Mouse (Mus musculus) MEL (cell line): ENCODE data around the gene Cisd3. TPM values are rescaled to one million over a fixed set of nuclear protein-coding genes. Genes with fewer than 3 reads are reported as not detected.

Experiments
- DNase-seq: peaks from one replicate; pipeline ENCODE4 v3.0.0; 2011; ENCODE audit warnings: low read depth, low spot score
- H3K27ac ChIP-seq: 2 replicates; pipeline ENCODE4 v1.5.1; 2012; ENCODE audit warnings: low read depth, mild to moderate bottlenecking, control low read depth, low read length, moderate library complexity; ENCODE audit not compliant: control insufficient read depth
- H3K27me3 ChIP-seq, 2 experiments: fragments of 150-350 bp in 1 of 2; sonication (generic) in 1 of 2; 2 replicates each; pipeline ENCODE4 v1.6.1; 2012; ENCODE audit warnings: low read length in 2 of 2, mild to moderate bottlenecking in 2 of 2, improper control_type of control experiment in 1 of 2, moderate library complexity in 1 of 2; ENCODE audit not compliant: insufficient read depth in 2 of 2, control insufficient read depth in 1 of 2
- H3K36me3 ChIP-seq, 2 experiments: 2 replicates each; pipeline ENCODE4 v1.6.1; 2012 to 2014; ENCODE audit warnings: low read length in 2 of 2, improper control_type of control experiment in 1 of 2, inconsistent platforms in 1 of 2, mild to moderate bottlenecking in 1 of 2; ENCODE audit not compliant: insufficient read depth in 2 of 2, control insufficient read depth in 1 of 2
- H3K4me1 ChIP-seq, 2 experiments: fragments of 150-350 bp in 1 of 2; sonication (generic) in 1 of 2; 2 replicates each; pipeline ENCODE4 v1.6.1; 2012; ENCODE audit warnings: low read length in 2 of 2, improper control_type of control experiment in 1 of 2, mild to moderate bottlenecking in 1 of 2; ENCODE audit not compliant: insufficient read depth in 2 of 2, control insufficient read depth in 1 of 2
- H3K4me3 ChIP-seq, 2 experiments: fragments of 150-350 bp in 1 of 2; sonication (generic) in 1 of 2; 2 replicates each; pipeline ENCODE4 v1.5.1; 2012; ENCODE audit warnings: low read depth in 2 of 2, low read length in 2 of 2, mild to moderate bottlenecking in 2 of 2, moderate library complexity in 2 of 2, control low read depth in 1 of 2, improper control_type of control experiment in 1 of 2; ENCODE audit not compliant: control insufficient read depth in 1 of 2, insufficient read depth in 1 of 2
- H3K79me2 ChIP-seq: 2 replicates; pipeline ENCODE4 v1.6.1; 2012; ENCODE audit warnings: mild to moderate bottlenecking, low read length, moderate library complexity; ENCODE audit not compliant: control insufficient read depth, poor library complexity, insufficient read depth
- H3K9ac ChIP-seq: 2 replicates; pipeline ENCODE4 v1.6.1; 2012; ENCODE audit warnings: low read depth, mild to moderate bottlenecking, control low read depth, low read length, moderate library complexity; ENCODE audit not compliant: control insufficient read depth, poor library complexity, severe bottlenecking
- H3K9me3 ChIP-seq: fragments of 150-350 bp; sonication (generic); replicated peaks from 2 replicates; pipeline ENCODE4 v1.6.1; 2012; ENCODE audit warnings: mild to moderate bottlenecking, low read length, improper control_type of control experiment, moderate library complexity; ENCODE audit not compliant: insufficient read depth
- CHD1 ChIP-seq: IDR thresholded peaks from 2 replicates; pipeline ENCODE4 v1.6.1; 2012; ENCODE audit warnings: low read depth, mild to moderate bottlenecking, inconsistent platforms, low read length, improper control_type of control experiment
- CHD2 ChIP-seq: IDR thresholded peaks from 2 replicates; pipeline ENCODE4 v1.6.1; 2011; ENCODE audit warnings: low read length, improper control_type of control experiment
- CTCF ChIP-seq, 3 experiments: IDR thresholded peaks in 2 of 3; conservative IDR thresholded peaks in 1 of 3; 2 replicates each; pipeline ENCODE4 v1.5.1; 2011 to 2012; ENCODE audit warnings: low read length in 3 of 3, low read depth in 2 of 3, mild to moderate bottlenecking in 2 of 3, improper control_type of control experiment in 1 of 3, inconsistent platforms in 1 of 3, mixed read lengths in 1 of 3, moderate library complexity in 1 of 3; ENCODE audit not compliant: control insufficient read depth in 1 of 3, insufficient read depth in 1 of 3, poor library complexity in 1 of 3, severe bottlenecking in 1 of 3
- E2F4 ChIP-seq: IDR thresholded peaks from 2 replicates; pipeline ENCODE4 v1.6.1; 2011; ENCODE audit warnings: low read depth, low read length, improper control_type of control experiment, borderline replicate concordance
- EP300 ChIP-seq, 2 experiments: IDR thresholded peaks; 2 replicates each; pipeline ENCODE4 v1.6.1; 2011; ENCODE audit warnings: improper control_type of control experiment in 2 of 2, low read length in 2 of 2, low read depth in 1 of 2, mild to moderate bottlenecking in 1 of 2
- HCFC1 ChIP-seq: IDR thresholded peaks from 2 replicates; pipeline ENCODE4 v1.6.1; 2012; ENCODE audit warnings: low read depth, mild to moderate bottlenecking, inconsistent platforms, low read length, improper control_type of control experiment, moderate library complexity
- KAT2A ChIP-seq: conservative IDR thresholded peaks from 2 replicates; pipeline ENCODE4 v1.6.1; 2012; ENCODE audit warnings: low read depth, low read length, improper control_type of control experiment, inconsistent platforms
- MAFK ChIP-seq: IDR thresholded peaks from 2 replicates; pipeline ENCODE4 v1.6.1; 2011; ENCODE audit warnings: low read depth, mild to moderate bottlenecking, low read length, improper control_type of control experiment, borderline replicate concordance
- MAX ChIP-seq: IDR thresholded peaks from 2 replicates; pipeline ENCODE4 v1.6.1; 2011; ENCODE audit warnings: low read length, improper control_type of control experiment
- MAZ ChIP-seq: IDR thresholded peaks from 2 replicates; pipeline ENCODE4 v1.6.1; 2012; ENCODE audit warnings: low read depth, mild to moderate bottlenecking, inconsistent platforms, low read length, improper control_type of control experiment
- MEF2A ChIP-seq: IDR thresholded peaks from 2 replicates; pipeline ENCODE4 v1.6.1; 2014; ENCODE audit warnings: low read depth, mild to moderate bottlenecking, inconsistent platforms, low read length, improper control_type of control experiment; ENCODE audit not compliant: poor library complexity, insufficient replicate concordance, severe bottlenecking; ENCODE audit errors: extremely low read depth
- NRF1 ChIP-seq: IDR thresholded peaks from 2 replicates; pipeline ENCODE4 v1.6.1; 2014; ENCODE audit warnings: low read depth, mild to moderate bottlenecking, inconsistent platforms, low read length, improper control_type of control experiment, moderate library complexity; ENCODE audit not compliant: poor library complexity, insufficient read depth, severe bottlenecking
- POLR2AphosphoS5 ChIP-seq: IDR thresholded peaks from 2 replicates; pipeline ENCODE4 v1.6.1; 2012; ENCODE audit warnings: low read depth, borderline replicate concordance, mild to moderate bottlenecking, inconsistent platforms, low read length, moderate library complexity, mixed read lengths
- RCOR1 ChIP-seq: IDR thresholded peaks from 2 replicates; pipeline ENCODE4 v1.6.1; 2012; ENCODE audit warnings: low read depth, mild to moderate bottlenecking, inconsistent platforms, low read length, improper control_type of control experiment
- SIN3A ChIP-seq: IDR thresholded peaks from 2 replicates; pipeline ENCODE4 v1.6.1; 2012; ENCODE audit warnings: low read length, improper control_type of control experiment, inconsistent platforms
- SMC3 ChIP-seq: IDR thresholded peaks from 2 replicates; pipeline ENCODE4 v1.6.1; 2011; ENCODE audit warnings: low read depth, low read length, improper control_type of control experiment
- TAL1 ChIP-seq: IDR thresholded peaks from 2 replicates; pipeline ENCODE4 v1.6.1; 2012; ENCODE audit warnings: mild to moderate bottlenecking, inconsistent platforms, low read length, moderate library complexity, mixed read lengths
- TBP ChIP-seq: IDR thresholded peaks from 2 replicates; pipeline ENCODE4 v1.8.0; 2011; ENCODE audit warnings: low read depth, low read length, improper control_type of control experiment
- ZC3H11A ChIP-seq: IDR thresholded peaks from 2 replicates; pipeline ENCODE4 v1.6.1; 2012; ENCODE audit warnings: low read depth, mild to moderate bottlenecking, inconsistent platforms, low read length, improper control_type of control experiment
- polyA plus RNA-seq, 2 experiments: library from polyadenylated mRNA; stranded (reverse) in 1 of 2; unstranded in 1 of 2; fragments of >175 nt in 1 of 2; fragments of >200 nt in 1 of 2; gene quantifications; 2 replicates each; pipeline versions ENCODE4 v1.2.1 to v1.2.4; 2012; ENCODE audit warnings: low replicate concordance in 2 of 2, low read depth in 1 of 2; ENCODE audit not compliant: insufficient read length in 2 of 2, insufficient read depth in 1 of 2, missing spikeins in 1 of 2
- total RNA-seq: library from RNA; depleted of rRNA; stranded (reverse); fragments of 300-350 nt; gene quantifications from 2 replicates; pipeline ENCODE4 v1.2.3, GENCODE M21; 2012

The Cisd3 gene
- total and polyA plus RNA-seq, 3 experiments, result 1.7 to 6.1 TPM; not detected in 1

DNA sequence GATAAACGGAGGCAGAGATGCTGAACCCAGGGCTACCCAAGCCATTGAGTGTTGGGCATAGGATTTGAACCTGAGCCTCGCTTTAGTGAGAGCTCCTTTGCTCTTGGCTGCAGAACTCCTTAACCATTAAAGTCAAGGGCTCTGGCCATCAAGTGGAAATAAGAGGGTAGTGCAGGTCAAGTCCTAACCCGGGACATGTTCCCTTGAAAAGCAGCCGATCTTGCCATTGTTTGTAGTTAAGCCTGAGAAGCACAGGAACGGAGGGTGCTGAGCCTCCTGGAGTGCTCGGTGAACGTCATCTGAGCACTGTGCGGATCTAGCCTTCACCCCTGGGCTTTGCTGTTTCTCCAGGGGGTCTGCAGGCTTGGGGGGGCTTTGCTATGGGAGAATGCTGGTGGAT, 7.8 kb upstream of the Cisd3 start:
- H3K4me3 ChIP-seq, result no peak overlapping the region
- no peak; a peak in 1 of 6 replicates for TF ChIP-seq CTCF (IDR thresholded peaks at IDR 0.05 in 2 of 3, conservative IDR thresholded peaks at IDR 0.05 in 1 of 3; ENCODE audit: control insufficient read depth in 1 of 3, insufficient read depth in 1 of 3, low read depth in 2 of 3, low read length in 3 of 3, poor library complexity in 1 of 3, severe bottlenecking in 1 of 3)
- no peak overlapping the region for H3K27ac ChIP-seq
- peaks cover 0 to 3% of the 10 kb centered on the region in 2 experiments; a peak in 1 of 4 replicates for H3K36me3 ChIP-seq
- H3K27me3 ChIP-seq, result no peaks in the 10 kb centered on the region
- H3K9ac ChIP-seq, result no peak overlapping the region
- no peak for DNase-seq
- H3K4me1 ChIP-seq, result no peaks in the 10 kb centered on the region
- H3K79me2 ChIP-seq, result no peaks in the 10 kb centered on the region
- H3K9me3 ChIP-seq, result no peaks in the 10 kb centered on the region

DNA sequence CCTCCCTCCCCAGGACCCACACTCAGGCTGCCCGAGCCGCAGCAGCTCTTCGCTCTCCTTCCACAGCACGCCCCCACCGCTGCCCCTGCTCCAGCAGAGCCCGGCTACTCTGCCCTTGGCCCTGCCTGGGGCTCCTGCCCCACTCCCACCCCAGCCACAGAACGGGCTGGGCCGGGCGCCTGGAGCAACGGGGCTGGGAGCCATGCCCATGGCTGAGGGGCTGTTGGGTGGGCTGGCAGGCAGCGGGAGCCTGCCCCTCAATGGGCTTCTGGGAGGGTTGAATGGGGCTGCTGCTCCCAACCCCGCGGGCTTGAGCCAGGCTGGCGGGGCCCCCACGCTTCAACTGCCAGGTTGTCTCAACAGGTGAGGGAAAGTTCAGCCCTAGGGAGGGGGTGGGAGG, 7.3 kb upstream of the Cisd3 start:
- Histone ChIP-seq H3K79me2 (no peaks in the 10 kb centered on the region), H3K27ac (no peak overlapping the region), H3K9me3 (no peaks in the 10 kb centered on the region), H3K4me3 (no peak overlapping the region), H3K4me1 (no peaks in the 10 kb centered on the region), H3K36me3 (peaks cover 0 to 3% of the 10 kb centered on the region in 2 experiments; a peak in 1 of 4 replicates), H3K27me3 (no peaks in the 10 kb centered on the region), H3K9ac (no peak overlapping the region)
- no peak for TF ChIP-seq KAT2A
- TF ChIP-seq CHD2, result no peak
- TF ChIP-seq MAFK, result no peak
- no peak for TF ChIP-seq TBP
- no peak for TF ChIP-seq MAX
- no peak for TF ChIP-seq ZC3H11A
- TF ChIP-seq MEF2A, result no peak
- TF ChIP-seq SIN3A, result no peak
- TF ChIP-seq RCOR1, result no peak
- no peak for TF ChIP-seq CHD1
- DNase-seq, result no peak

- no peaks in the 10 kb centered on the region for H3K79me2 ChIP-seq
- peaks cover 0 to 12% of the 10 kb centered on the region in 2 experiments; a peak in 2 of 4 replicates for H3K4me1 ChIP-seq
- no peak for DNase-seq
- no peak overlapping the region for H3K27ac ChIP-seq
- TF ChIP-seq POLR2AphosphoS5 (no peak), MAZ (no peak), HCFC1 (no peak), NRF1 (no peak), SIN3A (no peak), MEF2A (no peak), CHD2 (no peak), TAL1 (no peak), E2F4 (no peak), MAX (no peak), TBP (no peak), EP300 (IDR thresholded peaks at IDR 0.05; ENCODE audit: low read depth in 1 of 2, low read length in 2 of 2) (no peak), SMC3 (no peak)
- TF ChIP-seq, all 39 proteins: peak for 0
- peaks cover 2% of the 10 kb centered on the region in 2 experiments; a peak in 2 of 4 replicates for H3K36me3 ChIP-seq
- no peak overlapping the region for H3K9ac ChIP-seq
- H3K4me3 ChIP-seq, result no peak overlapping the region
- no peaks in the 10 kb centered on the region for H3K27me3 ChIP-seq
- H3K9me3 ChIP-seq, result no peaks in the 10 kb centered on the region
Observed at GRCm38 (mm10) chr11:97680430-97680829, 5.2 kb upstream of the Cisd3 start.
